Mouse (Mus musculus) neutrophil, adult 83 days (primary cell): ENCODE results near the gene Acsl6. TPM values are rescaled to one million over a fixed set of nuclear protein-coding genes. Genes with fewer than 3 reads are reported as not detected.

Source experiments
- total RNA-seq, 2 experiments: library from RNA; stranded (reverse); gene quantifications; one replicate each; pipeline ENCODE4 v1.2.4; 2023

Gene Acsl6
- 1 to 10 TPM; 2.4 to 5.4 TPM for total RNA-seq

GRCm38 (mm10) chr11:54303728-54304470, at the start of gene Acsl6:
Gene Acsl6 (plus strand): TSS chr11:54303798.

GRCm38 (mm10) chr11:54267177-54267576, 36.4 kb upstream of the Acsl6 start, which contains the start of gene Il3:
Gene Il3 (minus strand): TSS chr11:54267277.

Other genes with a start within 250 kb of the Acsl6 start
- gene Pdlim4, start 234.8 kb upstream of the Acsl6 start, total RNA-seq: 1 to 10 TPM; 1.8 to 2.3 TPM
- gene P4ha2, start 203.7 kb upstream of the Acsl6 start, total RNA-seq: 1 to 10 TPM in 1 of 2 experiments, under 1 TPM in 1; 0.35 to 1.1 TPM
- not detected for gene Csf2, start 54.1 kb upstream of the Acsl6 start, total RNA-seq
- not detected for gene Il3, start 36.5 kb upstream of the Acsl6 start, total RNA-seq
- not detected for gene Meikin, start 66.9 kb downstream of the Acsl6 start, total RNA-seq
- gene Fnip1, start 134.4 kb downstream of the Acsl6 start, total RNA-seq: 10 to 100 TPM; 38.6 to 39.3 TPM
- 100 to 1,000 TPM; 104 to 111 TPM for gene Rapgef6, start 219.0 kb downstream of the Acsl6 start, total RNA-seq